Mouse (Mus musculus): ENCODE results near the gene Snap47.

DNA sequence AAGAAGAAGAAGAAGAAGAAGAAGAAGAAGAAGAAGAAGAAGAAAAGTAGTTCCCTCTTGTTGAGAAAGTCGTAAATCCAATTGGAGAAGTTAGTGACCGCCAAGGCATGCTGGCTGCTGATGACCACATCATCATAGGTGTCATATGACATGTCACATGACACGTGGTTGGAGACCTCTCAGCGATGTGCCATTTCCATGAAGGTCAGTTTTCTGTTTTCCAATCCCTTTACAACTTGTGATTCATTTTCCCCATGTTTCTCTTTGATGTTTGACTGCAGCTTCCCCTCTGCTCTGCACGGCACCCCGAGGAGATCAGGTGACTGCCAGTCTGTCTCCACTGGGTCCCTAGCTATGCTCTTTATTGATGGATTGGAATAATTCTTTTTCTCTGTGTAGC is 58.7 kb downstream of the Snap47 start:
- TF ChIP-seq CTCF (IDR thresholded peaks at IDR 0.05; ENCODE audit: insufficient read depth, low read length) (no peak), POLR2A (IDR thresholded peaks at IDR 0.05; ENCODE audit: borderline replicate concordance, extremely low read depth, low read depth, low read length) (no peak)
